Mouse (Mus musculus) adrenal gland, postnatal 36 days (tissue): ENCODE results near the gene 4930438A08Rik. TPM values are rescaled to one million over a fixed set of nuclear protein-coding genes. Genes with fewer than 3 reads are reported as not detected.
"Not testable (repeated sequence)": the region's sequence is repeated elsewhere in the genome, so short reads cannot be mapped to it uniquely, and the experiment has no call there.

Source experiments
- DNase-seq, 2 experiments: peaks; one replicate each; pipeline ENCODE4 v3.0.0; 2021; ENCODE audit warnings: mixed read lengths in 1 of 2
- total RNA-seq, 2 experiments: library from RNA; stranded (reverse); gene quantifications; 2 replicates each; pipeline ENCODE4 v1.2.3; 2021

4930438A08Rik gene
- total RNA-seq, 2 experiments from 2014 or later = not detected

DNA sequence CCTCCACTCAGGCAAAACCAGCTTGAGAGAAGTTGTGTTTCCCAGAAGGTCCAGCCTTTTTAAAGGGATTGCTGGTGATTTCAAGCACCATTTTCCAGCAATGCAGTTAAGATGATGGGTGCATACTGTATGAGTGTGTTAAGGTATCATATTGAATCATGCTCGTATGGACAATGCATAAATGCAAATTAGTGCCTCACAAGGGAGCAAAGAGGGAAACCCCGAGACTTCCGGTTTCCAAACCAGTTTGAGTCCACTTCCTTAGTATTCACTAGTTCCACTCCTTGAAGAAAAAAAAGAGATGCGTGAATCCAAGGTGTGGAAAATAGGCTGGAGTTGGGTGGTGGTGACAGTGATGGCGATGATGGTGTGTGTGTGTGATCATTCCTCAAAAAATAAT is 7.9 kb downstream of the 4930438A08Rik start:
- DNase-seq = no peak

DNA sequence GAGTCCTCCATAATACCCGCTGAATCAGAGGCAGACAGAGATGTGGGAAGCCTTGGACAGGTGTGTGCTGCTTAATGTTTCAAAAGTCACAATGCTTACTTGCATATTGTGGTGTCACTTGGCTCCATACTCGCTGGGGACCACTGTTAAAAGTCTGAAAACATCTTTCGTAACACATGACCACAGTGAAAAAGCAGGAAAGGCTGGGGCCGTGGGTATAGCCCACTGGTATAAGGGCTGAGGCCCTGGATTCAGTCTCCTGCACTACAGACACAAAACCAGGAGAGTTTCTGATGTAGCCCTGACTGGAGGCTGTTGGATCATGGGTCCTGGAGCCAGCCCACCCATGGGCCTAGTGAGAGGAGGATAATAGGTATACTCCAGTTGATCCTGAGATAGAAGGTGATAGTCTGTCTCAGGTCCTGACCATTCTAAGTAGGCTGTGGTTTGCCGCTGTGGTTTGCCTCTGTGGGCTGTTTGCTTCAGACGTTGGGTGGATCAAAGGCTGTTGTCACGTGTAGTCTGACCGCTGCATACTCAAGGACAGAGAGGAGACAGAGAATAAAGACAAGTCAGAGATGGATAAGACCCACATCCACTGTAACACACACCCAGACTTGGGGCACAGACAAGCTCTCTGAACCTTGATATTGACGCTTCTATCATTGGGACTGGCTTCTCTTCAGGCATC is 15.5 kb downstream of the 4930438A08Rik start:
- peak; percentile 28 to 33 for DNase-seq

DNA sequence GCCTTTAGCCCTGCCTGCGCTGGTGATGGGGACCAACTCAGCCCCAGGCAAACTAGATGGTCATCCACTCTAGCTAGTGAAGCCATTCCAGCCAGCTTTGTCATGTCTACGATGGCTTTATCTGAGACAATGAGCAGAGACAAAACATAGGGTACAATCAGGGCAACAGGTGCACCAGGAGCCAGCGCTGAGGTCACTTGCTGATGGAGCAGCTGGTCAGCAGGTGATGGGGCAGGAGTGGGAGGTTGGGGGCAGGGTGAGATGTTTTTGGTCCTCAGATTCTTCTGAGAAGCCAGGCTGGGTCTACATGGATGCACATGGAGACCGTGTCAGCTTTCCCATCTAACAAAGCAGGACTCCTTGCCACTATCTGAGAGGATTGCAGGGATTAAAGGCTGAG is 16.2 kb downstream of the 4930438A08Rik start:
- DNase-seq = no peak

DNA sequence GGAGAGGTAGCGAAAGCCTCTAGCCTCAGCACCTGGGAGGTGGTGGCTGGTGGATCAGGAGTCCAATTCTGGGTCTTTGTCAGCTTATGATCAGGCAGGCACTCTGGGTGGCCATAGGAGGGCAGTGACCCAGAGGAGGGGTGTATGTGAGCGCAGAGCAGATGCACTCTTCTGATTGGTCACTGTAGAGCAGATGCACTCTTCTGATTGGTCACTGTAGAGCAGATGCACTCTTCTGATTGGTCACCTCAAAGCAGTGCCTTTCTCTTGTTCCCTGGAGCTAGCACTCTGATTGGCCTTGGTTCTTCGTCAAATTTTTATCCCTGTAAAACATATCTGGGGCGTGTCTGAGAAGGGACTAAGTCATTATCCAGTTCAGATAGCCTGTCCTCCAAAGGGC is 18.2 kb downstream of the 4930438A08Rik start:
- no peak for DNase-seq

DNA sequence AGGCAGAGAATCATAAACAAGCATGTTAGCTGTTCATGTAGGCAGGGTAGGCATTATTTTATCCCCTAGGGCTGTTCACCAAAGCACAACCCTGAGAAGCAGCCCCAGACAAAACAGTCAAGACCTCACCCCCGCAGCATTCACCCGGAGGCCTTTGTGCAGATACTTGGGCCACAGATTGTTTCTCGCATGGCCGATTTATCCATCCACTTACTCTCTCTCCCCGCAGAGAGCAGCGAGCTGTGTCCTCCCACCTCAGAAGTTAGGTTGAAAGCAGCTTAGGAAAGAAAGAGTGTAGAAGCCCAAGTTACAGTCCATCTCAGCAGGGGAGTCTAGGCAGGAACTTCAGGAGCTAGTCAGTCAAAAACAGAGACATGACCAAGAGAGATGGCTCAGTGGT is 22.8 kb downstream of the 4930438A08Rik start:
- DNase-seq = no peak

DNA sequence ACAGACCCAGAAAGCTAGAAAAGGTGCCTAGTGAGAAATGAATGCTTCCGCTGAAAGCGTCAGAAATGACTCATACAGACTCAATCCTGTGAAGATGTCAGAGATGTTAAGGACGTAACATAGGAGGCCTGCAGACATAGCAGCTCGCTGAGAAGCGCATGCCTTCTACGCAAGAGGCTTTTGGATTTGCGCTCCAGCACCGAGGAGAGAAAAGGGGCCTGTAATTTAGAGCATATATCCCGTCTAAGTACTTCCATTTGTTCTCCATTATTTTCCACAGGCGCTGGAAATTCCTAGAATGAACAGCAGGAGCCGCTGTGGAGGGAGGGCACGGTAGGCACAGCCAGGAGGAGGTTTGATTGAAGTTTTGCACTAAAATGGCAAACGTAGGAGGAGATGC is 26.5 kb downstream of the 4930438A08Rik start:
- DNase-seq = peak; percentile 79 to 83

DNA sequence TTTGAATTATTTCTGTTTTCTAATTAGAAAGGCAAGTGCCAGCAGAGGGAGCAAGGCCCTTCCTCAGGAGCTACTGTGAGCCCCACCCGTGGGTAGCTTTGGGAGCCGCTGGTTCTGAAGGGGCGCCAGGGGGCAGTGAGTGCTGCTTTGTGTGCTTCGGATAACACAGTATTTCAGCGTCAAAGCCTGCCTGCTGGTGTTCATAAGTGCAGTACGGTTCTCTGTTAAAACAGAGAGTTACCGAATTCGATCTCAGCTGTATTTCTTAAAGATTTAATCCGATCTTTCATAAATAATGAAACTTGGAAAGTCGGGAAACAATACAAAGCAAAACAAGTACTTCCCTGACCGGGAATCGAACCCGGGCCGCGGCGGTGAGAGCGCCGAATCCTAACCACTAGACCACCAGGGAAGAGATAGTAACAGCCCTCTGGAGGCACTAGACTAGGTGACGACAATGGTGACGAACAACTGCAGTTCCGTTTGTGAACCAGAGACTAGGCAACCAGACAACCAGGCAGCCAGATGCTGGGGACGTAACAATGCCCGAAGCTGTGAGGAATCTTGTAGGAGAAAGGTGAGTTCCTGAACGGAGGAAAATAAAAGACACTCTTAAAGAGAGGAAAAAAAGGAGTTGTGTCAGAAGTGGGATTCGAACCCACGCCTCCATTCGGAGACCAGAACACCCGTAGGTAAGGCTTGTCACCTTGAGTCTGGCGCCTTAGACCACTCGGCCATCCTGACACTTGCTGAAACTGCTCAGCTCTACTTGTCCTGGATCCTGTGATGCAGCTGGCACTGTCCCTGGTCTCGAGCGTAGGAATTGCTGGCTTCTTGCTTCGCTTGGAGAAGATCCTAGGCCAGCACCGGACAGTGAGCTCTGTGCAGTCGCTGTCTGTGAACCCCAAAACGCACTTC is 27.5 kb downstream of the 4930438A08Rik start:
- DNase-seq = peak; percentile 93 to 96

DNA sequence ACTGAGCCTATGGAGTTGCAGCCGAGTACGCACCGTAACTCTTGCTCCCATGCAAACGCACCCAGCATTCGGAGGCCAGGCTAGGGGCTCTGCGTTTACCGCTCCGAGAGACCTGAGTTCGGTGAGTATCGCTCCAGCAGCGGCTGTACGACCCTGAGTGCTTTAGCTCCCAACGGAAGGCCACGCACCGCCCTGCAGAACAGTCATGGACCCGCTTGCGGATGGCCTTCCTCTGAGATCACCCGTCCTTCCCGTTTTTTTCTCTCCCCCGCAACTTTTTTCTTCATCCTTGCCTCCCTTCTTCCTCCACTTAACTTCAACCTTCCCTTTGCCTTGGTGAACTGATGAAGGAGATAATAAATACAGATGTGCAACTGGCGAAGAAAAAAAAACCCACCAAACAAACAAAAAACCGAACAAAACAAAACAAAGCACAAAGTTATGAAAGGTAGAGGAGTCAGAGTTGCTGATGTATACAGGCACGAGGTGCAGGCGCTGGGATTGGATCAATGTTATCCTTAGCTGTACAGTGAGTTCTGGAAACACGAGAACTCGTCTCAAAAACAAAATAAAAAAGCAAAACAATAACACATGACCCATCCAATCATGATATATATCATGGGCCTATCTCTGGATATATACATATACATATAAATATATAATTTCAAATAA is 28.3 kb downstream of the 4930438A08Rik start:
- peak in 1 of 2 experiments; percentile 77 for DNase-seq

DNA sequence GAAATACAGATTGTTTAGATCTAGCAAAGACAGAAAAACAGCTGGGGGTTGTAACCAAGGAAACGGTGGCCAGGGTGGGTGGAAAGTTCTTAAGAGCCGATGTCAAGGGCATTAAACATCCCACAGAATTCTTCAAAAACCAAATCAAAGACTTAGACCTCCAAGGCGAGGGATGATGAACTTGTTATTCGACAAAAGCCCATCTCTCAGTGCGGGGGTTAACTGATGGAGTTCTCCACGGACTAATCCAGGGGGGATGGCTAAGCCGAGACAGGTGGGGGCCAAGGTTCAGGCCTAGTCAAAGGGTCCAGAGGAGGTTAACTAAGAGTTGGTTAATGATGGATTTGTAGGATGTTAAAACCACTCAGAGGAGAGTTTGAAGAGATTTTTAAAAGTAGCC is 29.0 kb downstream of the 4930438A08Rik start:
- no peak for DNase-seq

DNA sequence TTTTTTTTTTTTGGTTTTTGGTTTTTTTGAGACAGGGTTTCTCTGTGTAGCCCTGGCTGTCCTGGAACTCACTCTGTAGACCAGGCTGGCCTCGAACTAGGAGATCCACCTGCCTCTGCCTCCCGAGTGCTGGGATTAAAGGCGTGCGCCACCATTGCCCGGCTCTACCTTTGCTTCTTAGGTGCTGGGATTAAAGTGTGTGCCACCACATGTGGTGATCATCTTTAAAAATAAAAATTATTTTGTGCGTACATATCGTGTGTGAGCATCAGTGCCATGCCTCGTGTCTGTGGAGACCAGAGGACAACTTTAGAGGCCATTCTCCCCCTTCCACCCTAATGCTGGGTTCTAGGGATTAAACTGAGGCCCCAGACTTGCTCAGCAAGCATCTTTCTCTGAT is 30.7 kb downstream of the 4930438A08Rik start:
- not testable (repeated sequence) for DNase-seq

DNA sequence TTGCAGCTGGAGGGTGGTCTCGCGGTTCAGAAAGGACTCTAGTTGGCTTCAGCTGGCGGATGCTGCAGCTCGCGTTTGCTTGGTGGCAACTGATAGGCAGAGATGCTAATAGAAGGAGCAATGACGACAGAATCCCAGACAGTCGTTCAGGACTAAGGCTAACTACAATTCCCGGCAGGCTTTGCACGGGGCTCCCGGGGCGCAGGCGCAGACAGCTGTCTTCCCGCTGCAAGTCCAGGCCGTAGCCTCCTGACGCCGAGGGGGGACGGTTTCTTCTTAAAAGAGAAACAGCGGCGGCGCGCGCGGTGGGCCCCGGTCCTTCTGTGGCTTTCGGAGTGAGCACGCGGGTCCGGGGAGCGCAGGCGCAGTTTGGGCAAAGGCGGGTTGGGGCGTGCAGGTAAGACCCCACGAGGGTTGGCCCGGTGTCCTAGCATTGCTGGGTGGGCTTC is 32.3 kb downstream of the 4930438A08Rik start, which contains the start of gene Zfp692:
Gene Zfp692 (plus strand): TSS at position 210 of the 449 bp plus-strand sequence.
- DNase-seq = peak; percentile 97 to 98

DNA sequence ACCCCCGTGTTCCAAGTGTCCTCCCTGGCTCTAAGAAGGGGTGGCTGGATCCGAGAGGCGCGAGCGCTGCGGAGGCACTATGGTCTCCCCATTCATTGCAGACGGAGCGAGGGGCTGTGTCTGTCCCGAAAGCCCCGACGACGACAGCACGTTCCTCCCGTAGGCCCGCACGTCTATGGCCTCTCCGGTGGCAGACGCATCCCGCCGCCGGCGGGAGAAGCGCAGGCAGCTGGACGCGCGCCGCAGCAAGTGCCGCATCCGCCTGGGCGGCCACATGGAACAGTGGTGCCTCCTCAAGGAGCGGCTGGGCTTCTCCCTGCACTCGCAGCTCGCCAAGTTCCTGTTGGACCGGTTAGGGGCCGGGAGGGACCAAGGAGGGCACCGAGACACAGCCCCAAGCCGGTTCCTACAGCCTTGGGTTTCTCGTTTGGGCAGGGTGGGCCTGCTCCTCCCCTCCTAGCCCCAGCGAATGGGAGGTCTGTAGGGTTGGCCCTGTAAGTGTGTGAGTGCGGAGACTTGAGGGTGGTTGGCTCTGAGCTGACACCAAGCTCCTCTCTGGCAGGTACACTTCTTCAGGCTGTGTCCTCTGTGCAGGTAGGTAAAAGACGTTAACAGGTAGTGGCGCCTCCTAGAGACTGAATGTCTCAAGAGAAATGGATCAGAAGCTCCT is 32.9 kb downstream of the 4930438A08Rik start:
- DNase-seq = peak; percentile 56 to 68

DNA sequence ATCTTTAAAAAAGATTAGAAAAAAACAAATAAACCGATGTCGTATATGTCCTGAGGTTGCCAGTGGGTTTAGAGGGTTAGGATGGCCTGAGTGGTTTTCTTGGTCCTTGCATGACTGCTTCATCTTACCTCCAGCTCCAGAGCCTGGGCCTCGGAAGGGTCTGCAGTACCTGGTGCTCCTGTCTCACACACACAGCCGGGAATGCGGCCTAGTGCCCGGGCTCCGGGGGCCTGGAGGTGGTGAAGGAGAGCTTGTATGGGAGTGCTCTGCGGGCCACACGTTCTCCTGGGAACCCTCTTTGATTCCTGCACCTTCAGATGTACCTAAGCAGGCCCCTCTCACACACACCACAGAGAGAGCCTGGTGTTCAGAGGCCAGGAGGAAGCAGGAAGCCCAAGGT is 34.1 kb downstream of the 4930438A08Rik start:
- DNase-seq = no peak

DNA sequence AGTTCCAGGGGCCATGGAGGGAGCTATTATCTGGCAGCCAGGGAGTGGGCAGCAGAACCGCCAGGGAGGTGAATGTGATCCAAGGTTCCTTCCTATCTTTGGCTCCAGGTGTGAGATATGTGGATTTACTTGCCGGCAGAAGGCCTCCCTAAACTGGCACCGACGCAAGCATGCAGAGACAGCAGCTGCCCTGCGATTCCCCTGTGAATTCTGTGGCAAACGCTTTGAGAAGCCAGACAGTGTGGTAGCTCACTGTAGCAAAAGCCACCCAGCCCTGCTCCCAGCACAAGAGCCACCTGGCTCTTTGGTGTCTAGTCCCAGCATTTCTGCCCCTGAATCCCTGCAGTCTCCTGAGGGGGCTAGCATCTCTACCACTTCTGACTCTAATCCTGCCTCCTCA is 39.5 kb downstream of the 4930438A08Rik start:
- DNase-seq = no peak

DNA sequence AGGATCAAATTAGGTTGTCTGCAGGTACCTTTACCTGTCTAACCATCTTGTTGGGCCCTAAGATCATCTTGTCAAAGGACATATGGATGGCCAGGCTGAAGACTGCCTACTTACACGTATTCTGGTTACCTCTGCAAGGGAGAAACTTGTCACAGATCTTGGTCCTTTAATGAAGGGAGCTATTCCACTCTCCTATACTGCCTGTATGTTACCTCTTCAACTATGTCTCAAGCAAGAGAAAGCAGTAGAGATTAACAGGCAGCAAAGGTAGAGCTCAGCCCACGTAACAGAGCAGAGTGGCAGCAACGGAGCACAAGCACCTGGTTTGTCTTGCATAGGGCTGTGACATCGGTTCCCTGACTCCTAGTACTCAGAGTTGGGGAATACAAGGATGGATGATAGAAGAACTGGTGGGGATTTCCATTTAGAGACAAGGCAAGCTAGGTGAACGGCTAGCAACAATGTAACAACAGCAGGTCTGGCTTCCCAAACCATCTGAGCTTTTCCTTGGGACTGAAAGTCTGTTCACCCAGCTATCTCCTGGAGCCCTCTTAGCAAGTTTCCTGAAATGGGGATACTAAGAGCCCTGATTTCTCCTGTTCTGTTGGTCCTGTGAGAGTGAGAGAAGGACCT is 41.1 kb downstream of the 4930438A08Rik start:
- no peak for DNase-seq

DNA sequence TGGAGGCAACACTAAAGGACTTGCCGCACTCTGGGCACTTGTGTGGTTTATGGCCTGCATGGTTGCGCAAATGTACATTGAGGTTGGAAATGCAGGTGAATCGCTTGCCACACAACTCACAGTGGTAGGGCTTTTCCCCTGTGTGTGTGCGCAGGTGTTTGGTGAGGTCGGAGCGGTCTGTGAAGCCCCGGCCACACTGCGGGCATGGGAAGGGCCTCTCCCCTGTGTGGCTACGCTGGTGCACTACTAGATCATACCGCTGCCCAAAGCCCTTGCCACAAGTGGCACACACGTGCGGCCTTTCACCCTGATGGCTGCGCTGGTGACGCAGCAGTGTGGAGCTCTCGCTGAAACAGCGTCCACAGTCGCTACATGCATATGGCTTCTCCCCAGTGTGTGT is 41.7 kb downstream of the 4930438A08Rik start:
- no peak for DNase-seq

DNA sequence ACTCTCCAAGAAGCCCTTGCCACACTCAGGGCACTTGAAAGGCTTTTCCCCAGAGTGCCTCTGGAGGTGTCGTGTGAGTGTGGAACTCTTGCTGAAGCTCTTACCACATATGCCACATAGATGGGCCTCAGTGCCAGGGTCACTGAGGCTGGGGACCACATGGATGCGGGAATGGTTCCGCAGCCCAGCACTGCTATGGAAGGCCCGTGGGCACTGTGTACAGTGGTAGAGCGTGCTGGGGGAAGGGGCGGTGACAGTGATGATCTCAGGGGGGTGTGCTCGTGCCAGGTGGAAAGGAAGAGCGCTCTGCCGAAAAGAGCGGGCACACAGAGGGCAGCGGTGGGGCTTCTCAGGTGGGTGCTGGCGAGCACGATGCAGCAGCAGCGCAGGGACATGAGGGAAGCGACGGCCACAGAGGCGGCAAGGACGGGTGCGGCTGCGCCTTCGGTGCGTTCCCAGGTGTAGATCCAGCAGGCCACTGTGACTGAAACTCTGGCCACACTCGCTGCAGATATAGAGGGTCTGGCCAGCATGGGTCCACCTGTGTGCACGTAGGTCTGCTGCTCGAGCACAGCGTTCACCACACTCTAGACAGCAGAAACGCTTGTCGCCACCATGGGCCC is 42.3 kb downstream of the 4930438A08Rik start:
- no peak for DNase-seq

DNA sequence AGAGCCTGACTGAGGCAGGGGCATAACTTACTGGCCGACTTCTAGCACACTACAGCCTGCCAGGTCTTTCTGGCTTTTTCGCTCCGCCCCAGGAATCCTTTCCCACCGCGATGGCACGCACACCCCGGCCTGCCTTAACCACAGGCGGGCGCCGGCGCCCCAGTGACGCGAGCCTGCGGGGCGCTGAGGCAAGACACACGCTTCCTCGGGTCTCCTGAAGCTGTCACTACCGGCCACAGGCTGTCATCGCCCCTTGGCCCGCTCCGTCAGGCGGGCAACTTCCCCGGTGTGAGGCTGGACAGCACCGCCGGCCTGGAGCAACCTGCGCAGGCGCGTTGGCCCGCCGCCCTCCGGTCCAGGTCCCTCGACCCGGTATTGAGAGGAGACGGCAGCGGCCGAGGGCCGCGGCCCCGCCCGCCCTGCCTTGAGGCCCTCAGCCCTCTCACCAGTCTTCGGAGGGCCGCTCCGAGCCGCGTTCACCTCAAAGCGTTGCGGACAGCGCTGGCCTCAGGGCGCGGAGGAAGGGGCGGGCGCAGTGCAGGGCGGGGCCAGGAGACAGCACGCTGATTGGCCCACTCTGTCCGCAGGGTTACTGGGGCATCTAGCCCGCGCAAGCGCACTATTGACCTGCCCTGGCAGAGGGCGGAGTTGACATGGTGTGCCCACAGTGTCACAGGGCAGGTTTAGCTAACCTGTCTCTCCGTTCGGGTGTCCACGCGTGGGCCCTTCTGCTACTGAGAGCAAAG is 48.4 kb downstream of the 4930438A08Rik start:
- peak; percentile 99 for DNase-seq

DNA sequence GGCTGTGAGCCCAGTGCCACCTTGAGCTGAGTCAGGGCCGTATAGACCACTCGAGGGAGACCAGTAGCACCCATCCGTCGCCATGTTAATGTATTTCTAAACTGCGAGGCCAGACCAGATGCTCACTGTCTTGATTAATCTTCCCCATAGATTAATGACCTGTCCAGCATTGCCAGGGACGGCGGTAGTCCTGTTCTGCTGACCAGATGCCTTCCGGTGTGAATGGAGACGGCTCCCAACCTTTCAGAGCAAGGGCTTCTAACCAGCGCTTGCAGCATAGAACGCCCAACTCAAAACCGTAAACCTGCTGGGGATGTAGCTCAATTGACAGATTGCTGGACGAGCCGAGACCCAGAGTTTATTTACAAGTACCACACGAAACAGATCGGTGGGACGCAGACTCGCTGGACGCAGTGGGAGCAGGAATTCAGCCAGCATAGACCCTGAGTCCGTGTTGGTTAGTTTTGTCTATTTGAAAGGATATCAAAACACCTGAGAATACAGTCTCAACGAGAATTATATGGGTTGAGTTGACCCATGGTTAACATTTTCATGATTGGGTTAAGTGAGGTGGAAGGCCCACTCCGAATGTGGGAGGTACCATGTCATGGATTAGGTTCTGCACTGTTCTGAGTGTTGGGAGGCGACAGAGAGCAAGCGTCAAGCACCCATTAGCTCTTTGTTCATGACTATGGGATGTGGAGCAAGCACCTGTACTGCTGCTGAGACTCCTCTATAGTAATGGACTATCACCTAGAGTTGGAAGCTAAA is 49.2 kb downstream of the 4930438A08Rik start:
- peak in 1 of 2 experiments; percentile 39 for DNase-seq
